Mouse (Mus musculus): ENCODE measurements around the gene H2-K1. TPM values are rescaled to one million over a fixed set of nuclear protein-coding genes. Genes with fewer than 3 reads are reported as not detected.

Gene H2-K1
- polyA plus RNA-seq (2014; fragmentation: Illumina TruSeq; extraction: RNeasy Lipid Tissue Mini Kit (QIAGEN cat#74804); ENCODE audit: low replicate concordance): 431 TPM

DNA sequence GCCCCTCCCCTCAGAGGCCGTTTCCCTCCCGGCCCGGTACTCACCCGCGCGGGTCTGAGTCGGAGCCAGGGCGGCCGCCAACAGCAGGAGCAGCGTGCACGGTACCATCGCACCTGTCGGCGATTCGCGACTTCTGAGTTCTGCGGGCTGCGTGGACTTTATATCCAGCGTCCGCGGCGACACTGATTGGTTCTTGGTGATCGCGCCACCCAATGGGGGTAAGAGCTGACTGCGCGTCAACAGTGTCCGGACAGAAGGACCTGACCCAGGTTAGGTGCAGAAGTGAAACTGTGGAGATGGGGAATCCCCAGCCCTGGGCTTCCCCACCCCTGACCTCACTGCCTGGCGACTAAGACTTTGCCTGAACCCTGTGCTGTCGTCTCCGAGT, at the start of gene H2-K1:
Gene H2-K1 (minus strand): TSS at position 198 of the 388 bp plus-strand sequence.

DNA sequence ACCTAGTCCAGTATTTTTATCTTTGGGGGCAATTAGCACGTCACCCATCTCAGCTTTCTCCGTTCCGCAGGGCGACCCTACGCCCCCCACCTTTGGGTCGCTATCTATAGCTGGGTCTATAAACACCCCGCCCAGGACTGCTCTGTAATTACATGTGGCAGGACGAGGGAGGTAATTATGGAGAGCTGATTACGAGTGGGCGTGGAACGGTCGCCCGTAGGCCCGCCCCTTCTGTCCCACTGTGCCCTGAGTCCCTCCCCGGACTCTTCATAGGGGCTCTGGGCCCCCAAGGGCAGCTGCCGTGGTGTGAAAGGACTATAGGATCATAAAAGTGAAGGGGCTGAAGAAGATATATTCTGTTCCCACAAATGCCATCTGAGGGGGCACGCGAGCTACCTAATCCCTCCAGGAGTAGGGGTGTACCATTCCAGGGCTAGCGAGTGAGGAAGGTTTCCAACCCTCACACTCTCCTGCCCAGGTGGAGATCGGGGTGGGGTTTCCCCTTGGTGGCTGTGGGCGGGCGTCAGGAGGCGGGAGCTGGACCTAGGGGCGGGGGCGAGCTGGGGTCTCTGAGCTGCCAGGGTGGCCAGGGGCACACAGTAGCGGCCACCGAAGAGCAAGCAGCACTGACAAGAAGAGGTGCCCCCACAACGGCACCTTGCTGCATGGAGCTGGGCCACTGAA, 38.9 kb upstream of the H2-K1 start, which contains the start of gene Col11a2:
Gene Col11a2 (plus strand): TSS at position 560 of the 684 bp plus-strand sequence.

DNA sequence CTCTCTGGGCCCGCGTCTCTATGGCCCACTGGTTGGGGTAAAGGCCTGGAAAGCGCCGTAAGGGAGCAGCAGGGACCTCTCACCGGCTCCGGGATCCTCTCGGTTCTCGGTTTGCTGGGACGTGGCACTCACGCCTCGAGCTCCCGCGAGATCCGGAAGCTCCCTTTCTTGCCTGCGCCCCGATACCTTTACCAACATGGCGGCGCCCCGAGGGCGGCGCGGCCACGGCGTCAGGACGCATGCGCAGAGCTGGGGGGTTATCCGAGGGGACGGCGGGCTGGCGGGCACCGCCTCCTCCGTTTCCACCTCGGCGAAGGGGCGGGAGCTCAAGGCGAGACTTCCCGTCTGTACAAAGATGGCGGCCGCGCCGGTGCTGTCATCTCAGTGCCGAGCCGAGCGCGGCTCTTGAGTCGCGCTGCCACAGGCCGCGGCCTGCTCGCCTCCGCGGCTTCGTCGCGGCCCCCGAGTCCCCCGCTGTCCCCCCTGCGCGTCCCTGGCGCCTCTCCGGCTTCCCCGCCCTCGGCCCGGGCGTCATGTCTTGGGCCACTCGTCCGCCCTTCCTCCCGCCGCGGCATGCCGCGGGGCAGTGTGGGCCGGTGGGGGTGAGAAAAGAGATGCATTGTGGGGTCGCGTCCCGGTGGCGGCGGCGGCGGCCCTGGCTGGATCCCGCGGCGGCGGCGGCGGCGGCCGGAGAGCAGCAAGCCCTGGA, 31.5 kb upstream of the H2-K1 start, which contains the start of the genes Slc39a7 and Rxrb:
Gene Slc39a7 (minus strand): TSS at position 218 of the 709 bp plus-strand sequence.
Gene Rxrb (plus strand): TSS at position 348 of the 709 bp plus-strand sequence.

DNA sequence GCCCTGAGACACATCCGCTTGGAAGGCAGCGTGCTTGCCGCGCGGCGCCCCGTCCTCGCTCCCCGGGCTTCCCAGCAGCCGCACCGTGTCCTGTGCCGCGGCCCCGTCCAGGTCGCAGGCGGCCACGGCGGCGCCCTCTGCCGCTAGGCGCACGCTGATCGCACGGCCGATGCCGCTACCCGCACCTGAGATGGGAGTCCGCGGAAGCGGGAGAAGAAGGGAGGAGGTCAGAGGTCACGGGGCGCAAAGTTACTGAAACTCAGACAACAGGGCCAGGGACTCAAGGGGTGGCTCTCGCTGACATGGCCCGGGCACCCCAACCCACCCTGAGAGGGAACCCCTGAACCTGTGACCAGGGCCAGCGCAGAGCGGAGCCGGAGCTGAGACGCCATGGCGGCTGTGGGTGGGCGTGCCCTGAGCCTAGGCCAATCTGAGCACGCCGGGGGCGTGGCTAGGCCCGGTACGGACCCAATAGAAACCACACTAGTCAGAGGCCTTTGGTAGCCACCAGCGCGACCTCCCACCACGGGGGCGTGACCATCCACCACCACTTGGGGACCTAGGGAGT, 27.6 kb upstream of the H2-K1 start, which contains the start of gene H2-Ke6:
Gene H2-Ke6 (minus strand): TSS at position 405 of the 568 bp plus-strand sequence.

DNA sequence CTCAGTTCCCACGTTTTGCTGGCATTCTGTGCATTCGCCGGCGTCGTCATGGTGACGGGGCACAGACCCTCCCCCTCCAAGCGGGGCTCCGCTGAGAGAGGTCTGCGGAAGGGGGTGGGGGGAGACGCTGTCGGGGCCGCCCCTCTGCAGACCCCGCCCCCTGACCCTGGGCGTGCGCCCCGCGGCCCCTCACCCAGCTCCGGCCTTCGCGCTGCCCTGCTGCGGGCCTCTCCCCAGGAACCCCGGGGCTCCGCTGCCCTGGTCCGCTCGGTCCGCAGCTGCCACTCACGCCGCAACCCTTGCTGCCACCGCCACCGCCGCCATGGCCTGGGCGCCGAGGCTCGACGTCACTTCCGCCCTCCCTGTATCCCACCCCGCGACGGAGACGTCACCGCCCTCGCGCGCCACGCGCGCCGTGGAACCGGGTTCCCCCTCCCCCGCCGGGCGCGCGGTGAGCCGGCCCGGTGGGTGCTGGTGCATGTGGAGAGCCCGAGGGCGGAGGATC, 24.2 kb upstream of the H2-K1 start, which contains the start of gene Ring1:
Gene Ring1 (minus strand): TSS at position 364 of the 505 bp plus-strand sequence.

DNA sequence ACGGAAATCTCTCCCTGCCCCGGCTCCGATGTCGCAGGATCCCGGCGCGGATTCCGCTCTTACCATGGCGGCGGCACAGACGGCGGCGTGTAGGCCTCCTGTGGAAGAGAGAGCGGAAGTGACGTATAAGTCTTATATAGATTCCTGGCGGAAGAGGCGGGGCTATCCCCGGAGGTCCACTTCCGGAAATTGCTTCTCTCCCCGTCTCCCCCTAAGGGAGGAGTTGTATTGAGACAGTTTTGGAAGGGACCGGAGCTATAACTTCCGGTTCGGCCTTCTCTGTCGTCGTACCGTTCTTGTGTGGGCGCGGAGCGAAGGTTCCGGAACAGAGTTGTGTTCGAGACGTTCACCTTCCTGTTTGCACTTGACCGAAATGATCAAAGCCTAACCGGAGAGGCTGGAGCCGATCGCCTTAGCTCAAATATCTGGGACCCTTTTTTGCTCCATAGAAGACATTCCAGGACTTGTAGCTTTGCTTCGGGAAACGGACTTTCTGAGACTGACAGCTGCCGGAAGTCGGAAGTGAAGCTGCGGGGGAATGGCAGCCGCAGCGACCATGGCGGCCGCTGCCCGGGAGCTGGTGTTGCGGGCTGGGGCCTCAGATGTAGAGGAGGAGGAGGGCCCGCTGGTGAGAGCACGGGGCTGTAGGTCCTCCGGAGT, 44.5 kb downstream of the H2-K1 start, which contains the start of the genes Vps52 and Rps18:
Gene Vps52 (plus strand): TSS at position 258 of the 660 bp plus-strand sequence.
Gene Rps18 (minus strand): TSS at position 447 of the 660 bp plus-strand sequence.

DNA sequence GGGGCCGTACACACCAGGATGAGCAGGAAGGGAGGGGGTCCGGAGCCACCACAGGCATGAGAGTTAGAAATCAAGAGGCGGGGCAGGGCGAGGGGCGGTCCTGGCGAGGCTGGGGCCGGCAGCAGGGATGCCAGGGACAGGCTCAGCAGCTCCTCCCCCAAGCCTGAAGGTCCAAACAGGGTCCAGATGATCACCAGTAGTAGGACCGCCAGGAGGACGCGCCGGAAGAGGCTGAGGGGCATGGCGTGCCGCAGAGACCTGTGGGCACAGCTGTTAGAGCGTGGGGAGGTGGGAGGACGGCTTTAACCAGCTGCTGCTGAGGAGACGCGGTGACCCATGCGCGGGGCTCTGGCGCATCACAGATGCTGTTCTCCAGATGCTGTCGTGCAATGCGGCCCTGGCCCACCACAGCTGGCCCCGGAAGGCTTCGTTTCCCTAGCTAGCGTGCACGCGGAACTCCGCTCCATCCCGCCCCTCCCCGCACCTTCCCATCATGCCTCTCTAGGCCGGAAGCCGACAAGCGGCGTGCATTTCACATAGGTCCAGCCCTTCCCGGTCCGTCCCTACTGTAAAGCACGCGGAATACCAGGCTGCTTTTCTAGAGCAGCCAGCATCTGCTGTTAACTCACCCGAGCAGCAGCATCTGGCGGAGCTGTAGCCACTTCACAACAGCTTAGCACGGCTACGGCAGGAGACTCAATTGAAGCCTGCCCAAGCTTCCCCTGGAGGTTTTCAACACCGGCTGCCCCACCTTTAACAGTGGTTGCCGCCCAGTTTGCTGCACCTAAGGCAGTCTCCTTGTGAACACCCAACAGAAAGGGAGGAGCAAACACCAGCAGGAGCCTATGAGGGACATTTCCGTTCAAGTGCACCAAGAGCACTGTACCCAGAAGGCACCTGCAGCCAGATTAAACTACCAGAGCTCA, 48.9 kb downstream of the H2-K1 start, which contains the start of gene B3galt4:
Gene B3galt4 (minus strand): TSS at position 468 of the 926 bp plus-strand sequence.

Other genes with a start within 250 kb of the H2-K1 start
- gene Rab11b, start 239.8 kb downstream of the H2-K1 start, polyA plus RNA-seq (2014; fragmentation: Illumina TruSeq; extraction: RNeasy Lipid Tissue Mini Kit (QIAGEN cat#74804); ENCODE audit: low replicate concordance): 16.2 TPM
- 0.67 TPM for gene Angptl4, start 218.5 kb downstream of the H2-K1 start, polyA plus RNA-seq (2014; fragmentation: Illumina TruSeq; extraction: RNeasy Lipid Tissue Mini Kit (QIAGEN cat#74804); ENCODE audit: low replicate concordance)
- 3.9 TPM for gene Kank3, start 189.8 kb downstream of the H2-K1 start, polyA plus RNA-seq (2014; fragmentation: Illumina TruSeq; extraction: RNeasy Lipid Tissue Mini Kit (QIAGEN cat#74804); ENCODE audit: low replicate concordance)
- gene Rps28, start 175.8 kb downstream of the H2-K1 start, polyA plus RNA-seq (2014; fragmentation: Illumina TruSeq; extraction: RNeasy Lipid Tissue Mini Kit (QIAGEN cat#74804); ENCODE audit: low replicate concordance): 30.6 TPM
- 20.8 TPM for gene Ndufa7, start 175.8 kb downstream of the H2-K1 start, polyA plus RNA-seq (2014; fragmentation: Illumina TruSeq; extraction: RNeasy Lipid Tissue Mini Kit (QIAGEN cat#74804); ENCODE audit: low replicate concordance)
- 0.85 TPM for gene Cd320, start 157.3 kb downstream of the H2-K1 start, polyA plus RNA-seq (2014; fragmentation: Illumina TruSeq; extraction: RNeasy Lipid Tissue Mini Kit (QIAGEN cat#74804); ENCODE audit: low replicate concordance)
- gene Gm7029, start 126.5 kb downstream of the H2-K1 start, polyA plus RNA-seq (2014; fragmentation: Illumina TruSeq; extraction: RNeasy Lipid Tissue Mini Kit (QIAGEN cat#74804); ENCODE audit: low replicate concordance): not detected
- gene Kifc1, start 109.7 kb downstream of the H2-K1 start, polyA plus RNA-seq (2014; fragmentation: Illumina TruSeq; extraction: RNeasy Lipid Tissue Mini Kit (QIAGEN cat#74804); ENCODE audit: low replicate concordance): 2.4 TPM
- not detected for gene Platr17, start 95.2 kb downstream of the H2-K1 start, polyA plus RNA-seq (2014; fragmentation: Illumina TruSeq; extraction: RNeasy Lipid Tissue Mini Kit (QIAGEN cat#74804); ENCODE audit: low replicate concordance)
- gene Daxx, start 90.9 kb downstream of the H2-K1 start, polyA plus RNA-seq (2014; fragmentation: Illumina TruSeq; extraction: RNeasy Lipid Tissue Mini Kit (QIAGEN cat#74804); ENCODE audit: low replicate concordance): 2.6 TPM
- gene Tapbp, start 84.4 kb downstream of the H2-K1 start, polyA plus RNA-seq (2014; fragmentation: Illumina TruSeq; extraction: RNeasy Lipid Tissue Mini Kit (QIAGEN cat#74804); ENCODE audit: low replicate concordance): 57.9 TPM
- gene Zbtb22, start 84.4 kb downstream of the H2-K1 start, polyA plus RNA-seq (2014; fragmentation: Illumina TruSeq; extraction: RNeasy Lipid Tissue Mini Kit (QIAGEN cat#74804); ENCODE audit: low replicate concordance): 0.78 TPM
- 2.2 TPM for gene Rgl2, start 70.8 kb downstream of the H2-K1 start, polyA plus RNA-seq (2014; fragmentation: Illumina TruSeq; extraction: RNeasy Lipid Tissue Mini Kit (QIAGEN cat#74804); ENCODE audit: low replicate concordance)
- gene Pfdn6, start 60.0 kb downstream of the H2-K1 start, polyA plus RNA-seq (2014; fragmentation: Illumina TruSeq; extraction: RNeasy Lipid Tissue Mini Kit (QIAGEN cat#74804); ENCODE audit: low replicate concordance): 6.7 TPM
- 0.26 TPM for gene Wdr46, start 59.7 kb downstream of the H2-K1 start, polyA plus RNA-seq (2014; fragmentation: Illumina TruSeq; extraction: RNeasy Lipid Tissue Mini Kit (QIAGEN cat#74804); ENCODE audit: low replicate concordance)
- gene B3galt4, start 48.9 kb downstream of the H2-K1 start, polyA plus RNA-seq (2014; fragmentation: Illumina TruSeq; extraction: RNeasy Lipid Tissue Mini Kit (QIAGEN cat#74804); ENCODE audit: low replicate concordance): not detected
- gene Vps52, start 44.5 kb downstream of the H2-K1 start, polyA plus RNA-seq (2014; fragmentation: Illumina TruSeq; extraction: RNeasy Lipid Tissue Mini Kit (QIAGEN cat#74804); ENCODE audit: low replicate concordance): 2.0 TPM
- gene Rps18, start 44.3 kb downstream of the H2-K1 start, polyA plus RNA-seq (2014; fragmentation: Illumina TruSeq; extraction: RNeasy Lipid Tissue Mini Kit (QIAGEN cat#74804); ENCODE audit: low replicate concordance): 6.8 TPM
- 0.74 TPM for gene Ring1, start 24.3 kb upstream of the H2-K1 start, polyA plus RNA-seq (2014; fragmentation: Illumina TruSeq; extraction: RNeasy Lipid Tissue Mini Kit (QIAGEN cat#74804); ENCODE audit: low replicate concordance)
- gene H2-Ke6, start 27.7 kb upstream of the H2-K1 start, polyA plus RNA-seq (2014; fragmentation: Illumina TruSeq; extraction: RNeasy Lipid Tissue Mini Kit (QIAGEN cat#74804); ENCODE audit: low replicate concordance): not detected
- gene Slc39a7, start 31.3 kb upstream of the H2-K1 start, polyA plus RNA-seq (2014; fragmentation: Illumina TruSeq; extraction: RNeasy Lipid Tissue Mini Kit (QIAGEN cat#74804); ENCODE audit: low replicate concordance): 0.48 TPM
- 0.22 TPM for gene Rxrb, start 31.5 kb upstream of the H2-K1 start, polyA plus RNA-seq (2014; fragmentation: Illumina TruSeq; extraction: RNeasy Lipid Tissue Mini Kit (QIAGEN cat#74804); ENCODE audit: low replicate concordance)
- gene Col11a2, start 39.1 kb upstream of the H2-K1 start, polyA plus RNA-seq (2014; fragmentation: Illumina TruSeq; extraction: RNeasy Lipid Tissue Mini Kit (QIAGEN cat#74804); ENCODE audit: low replicate concordance): not detected
- gene H2-Oa, start 92.0 kb upstream of the H2-K1 start, polyA plus RNA-seq (2014; fragmentation: Illumina TruSeq; extraction: RNeasy Lipid Tissue Mini Kit (QIAGEN cat#74804); ENCODE audit: low replicate concordance): not detected
- 1.6 TPM for gene H2-DMa, start 119.2 kb upstream of the H2-K1 start, polyA plus RNA-seq (2014; fragmentation: Illumina TruSeq; extraction: RNeasy Lipid Tissue Mini Kit (QIAGEN cat#74804); ENCODE audit: low replicate concordance)
- 197 TPM for gene Brd2, start 122.3 kb upstream of the H2-K1 start, polyA plus RNA-seq (2014; fragmentation: Illumina TruSeq; extraction: RNeasy Lipid Tissue Mini Kit (QIAGEN cat#74804); ENCODE audit: low replicate concordance)
- gene H2-DMb2, start 143.0 kb upstream of the H2-K1 start, polyA plus RNA-seq (2014; fragmentation: Illumina TruSeq; extraction: RNeasy Lipid Tissue Mini Kit (QIAGEN cat#74804); ENCODE audit: low replicate concordance): 1.5 TPM
- 12.1 TPM for gene H2-DMb1, start 152.7 kb upstream of the H2-K1 start, polyA plus RNA-seq (2014; fragmentation: Illumina TruSeq; extraction: RNeasy Lipid Tissue Mini Kit (QIAGEN cat#74804); ENCODE audit: low replicate concordance)
- 5.6 TPM for gene Tap1, start 187.2 kb upstream of the H2-K1 start, polyA plus RNA-seq (2014; fragmentation: Illumina TruSeq; extraction: RNeasy Lipid Tissue Mini Kit (QIAGEN cat#74804); ENCODE audit: low replicate concordance)
- gene Psmb9, start 187.4 kb upstream of the H2-K1 start, polyA plus RNA-seq (2014; fragmentation: Illumina TruSeq; extraction: RNeasy Lipid Tissue Mini Kit (QIAGEN cat#74804); ENCODE audit: low replicate concordance): 5.8 TPM
- 7.2 TPM for gene Psmb8, start 197.4 kb upstream of the H2-K1 start, polyA plus RNA-seq (2014; fragmentation: Illumina TruSeq; extraction: RNeasy Lipid Tissue Mini Kit (QIAGEN cat#74804); ENCODE audit: low replicate concordance)
- gene Tap2, start 203.2 kb upstream of the H2-K1 start, polyA plus RNA-seq (2014; fragmentation: Illumina TruSeq; extraction: RNeasy Lipid Tissue Mini Kit (QIAGEN cat#74804); ENCODE audit: low replicate concordance): not detected
- gene H2-Ob, start 238.6 kb upstream of the H2-K1 start, polyA plus RNA-seq (2014; fragmentation: Illumina TruSeq; extraction: RNeasy Lipid Tissue Mini Kit (QIAGEN cat#74804); ENCODE audit: low replicate concordance): 13.2 TPM

Measured in small intestine, adult 10 weeks (tissue).